Mouse (Mus musculus) limb, embryonic 10.5 days (tissue): ENCODE measurements around the gene Sema4c. TPM values are rescaled to one million over a fixed set of nuclear protein-coding genes. Genes with fewer than 3 reads are reported as not detected.

Source experiments
- DNase-seq: peaks from one replicate; pipeline ENCODE4 v3.0.0-alpha.2; 2017; ENCODE audit warnings: low spot score
- H3K27ac ChIP-seq: fragments of 300-500 bp; sonication (generic); 2 replicates; pipeline ENCODE4 v1.5.1; 2016; ENCODE audit warnings: mild to moderate bottlenecking
- H3K27me3 ChIP-seq: fragments of 300-500 bp; sonication (generic); 2 replicates; pipeline ENCODE4 v1.6.1; 2016; ENCODE audit warnings: low read depth, mild to moderate bottlenecking; ENCODE audit not compliant: poor library complexity, severe bottlenecking
- H3K36me3 ChIP-seq: fragments of 300-500 bp; sonication (generic); 2 replicates; pipeline ENCODE4 v1.6.1; 2016; ENCODE audit warnings: mild to moderate bottlenecking, moderate library complexity
- H3K4me1 ChIP-seq: fragments of 300-500 bp; sonication (generic); 2 replicates; pipeline ENCODE4 v1.6.1; 2016
- H3K4me3 ChIP-seq: fragments of 300-500 bp; sonication (generic); 2 replicates; pipeline ENCODE4 v1.5.1; 2016; ENCODE audit warnings: mild to moderate bottlenecking, moderate library complexity
- H3K9me3 ChIP-seq: fragments of 300-500 bp; sonication (generic); replicated peaks from 2 replicates; pipeline ENCODE4 v1.6.1; 2016; ENCODE audit warnings: mild to moderate bottlenecking
- WGBS: fragments of 180-500 bp; shearing (Covaris S2); methylation state at CpG from one replicate; pipeline ENCODE4 v1.1.7; 2016; 5-methylcytosine and 5-hydroxymethylcytosine counted together
- polyA plus RNA-seq: library from polyadenylated mRNA; unstranded; fragments of >200 nt; fragmentation: Nextera tagmentation; extraction: Ambion mirVana; gene quantifications from 2 replicates; pipeline ENCODE4 v1.2.1, GENCODE M21; 2016

The Sema4c gene
- polyA plus RNA-seq, 1 experiment from 2014 or later = 34.2 TPM

DNA sequence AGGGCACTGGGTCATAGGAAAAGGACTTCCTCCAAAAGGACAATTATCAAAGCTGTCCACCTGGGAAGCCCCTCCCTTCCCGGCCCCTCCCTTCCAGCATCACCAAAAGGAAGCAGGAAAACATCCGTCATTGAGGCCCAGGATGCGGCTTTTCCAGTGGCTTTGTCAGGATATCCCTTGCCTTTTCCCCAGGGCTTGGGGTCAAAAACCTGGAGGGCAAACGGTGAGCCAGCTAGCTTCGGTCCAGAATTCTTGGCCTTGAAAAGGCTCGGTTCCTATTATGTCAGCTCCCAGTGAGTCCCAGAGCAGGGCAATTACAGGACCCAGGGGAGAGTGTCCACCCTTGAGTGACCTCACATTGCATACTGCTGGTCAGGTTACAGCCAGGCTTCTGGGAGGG, 2.8 kb upstream of the Sema4c start:
- H3K36me3 ChIP-seq = peaks cover under 1% of the 10 kb centered on the region; the same call in 1 of the 2 replicates
- H3K9me3 ChIP-seq = no peaks in the 10 kb centered on the region
- H3K27me3 ChIP-seq = no peaks in the 10 kb centered on the region
- 32% methylated on average over 6 of the region's 6 CpGs for whole genome bisulfite sequencing
- no peak for DNase-seq
- H3K27ac ChIP-seq = peak overlapping the region; percentile 33; the same call in 1 of the 2 replicates
- H3K4me3 ChIP-seq = no peak overlapping the region
- H3K4me1 ChIP-seq = peaks cover 69% of the 10 kb centered on the region

DNA sequence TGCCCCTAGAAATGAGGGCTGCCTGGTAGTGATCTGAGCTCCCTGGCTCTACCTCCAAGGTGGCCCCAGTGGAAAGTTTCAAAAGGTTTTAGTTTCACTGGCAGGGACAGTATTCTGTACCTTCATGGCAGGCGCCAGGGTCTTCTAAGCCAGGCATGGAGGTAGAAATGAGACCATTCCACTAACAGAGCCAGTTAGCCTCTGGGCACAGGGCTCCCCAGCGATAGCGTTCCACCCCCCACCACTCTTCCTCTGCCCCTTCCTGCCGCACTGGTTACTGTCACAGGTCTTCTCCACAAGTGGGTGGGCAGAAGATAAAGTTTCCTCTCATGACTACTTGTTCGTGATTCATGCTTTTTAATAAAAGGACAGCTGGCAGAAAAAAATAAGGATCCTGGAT, 1.7 kb upstream of the Sema4c start:
- WGBS = 61% methylated on average over 5 of the region's 5 CpGs
- Histone ChIP-seq H3K4me1 (peaks cover 75% of the 10 kb centered on the region), H3K27ac (peak overlapping the region; percentile 99)

DNA sequence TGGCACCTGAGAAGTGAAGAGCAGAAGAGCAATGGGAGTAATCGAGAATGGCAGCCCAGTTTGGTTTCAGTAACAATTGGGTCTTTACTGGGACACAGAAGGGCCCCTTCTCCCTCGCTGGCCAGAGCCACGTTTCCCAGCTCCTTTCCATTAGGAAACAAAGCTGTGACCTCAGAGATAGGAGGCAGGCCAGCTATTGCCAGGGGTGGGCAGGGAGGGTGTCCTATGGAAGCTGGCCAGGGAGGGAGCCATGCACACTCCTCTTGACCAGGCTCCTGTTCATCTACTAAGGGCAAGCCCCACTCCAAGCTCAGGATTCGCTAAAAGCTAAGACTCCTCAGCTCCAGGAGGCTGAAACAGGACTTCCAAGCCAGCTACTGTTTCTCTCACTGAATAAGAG, 1.1 kb upstream of the Sema4c start:
- peaks cover 78% of the 10 kb centered on the region for H3K4me1 ChIP-seq
- H3K27ac ChIP-seq = peak overlapping the region; percentile 99
- peak overlapping the region; percentile 94 for H3K4me3 ChIP-seq
- H3K36me3 ChIP-seq = peaks cover 17% of the 10 kb centered on the region
- H3K9me3 ChIP-seq = no peaks in the 10 kb centered on the region
- WGBS = 4% methylated on average over 4 of the region's 4 CpGs
- H3K27me3 ChIP-seq = no peaks in the 10 kb centered on the region
- DNase-seq = no peak

More for the DNA sequence above, 1.7 kb upstream of the Sema4c start:
- peaks cover 11% of the 10 kb centered on the region for H3K36me3 ChIP-seq
- H3K4me3 ChIP-seq = no peak overlapping the region
- H3K27me3 ChIP-seq = no peaks in the 10 kb centered on the region
- no peaks in the 10 kb centered on the region for H3K9me3 ChIP-seq
- no peak for DNase-seq

DNA sequence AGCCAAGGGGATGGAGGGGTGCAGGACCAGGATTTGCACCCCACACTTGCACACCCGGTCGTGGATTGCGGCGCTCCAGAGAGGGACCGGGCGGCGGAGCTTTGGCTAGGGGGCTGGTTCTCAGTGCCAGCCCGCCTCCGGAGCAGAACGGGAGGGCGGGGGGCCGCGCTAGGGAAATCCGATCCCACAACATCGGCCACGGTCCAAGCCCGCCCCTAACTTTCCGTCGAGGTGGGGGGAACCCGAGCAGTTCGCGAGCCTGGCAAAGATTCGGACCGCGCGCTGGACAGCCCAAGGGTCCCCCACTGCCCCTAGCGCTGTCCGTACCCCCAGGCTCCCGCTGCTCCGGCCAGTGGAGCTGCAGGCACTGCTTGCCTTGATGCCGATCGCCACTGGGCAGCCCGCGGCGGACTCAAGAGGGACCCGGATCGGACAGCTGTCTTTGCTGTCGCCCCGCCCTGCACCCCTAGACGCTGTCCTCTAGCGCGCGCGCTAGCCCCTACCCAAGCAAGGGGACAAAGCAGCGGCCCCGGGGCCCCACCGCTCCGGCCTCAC, 615 bp downstream of the Sema4c start:
- no peaks in the 10 kb centered on the region for H3K9me3 ChIP-seq
- peak; percentile 89 for DNase-seq
- peak overlapping the region; percentile 99 for H3K27ac ChIP-seq
- peaks cover 72% of the 10 kb centered on the region for H3K4me1 ChIP-seq
- WGBS = under 1% methylated on average over 48 of the region's 48 CpGs
- peak overlapping the region; percentile 94 for H3K4me3 ChIP-seq
- no peaks in the 10 kb centered on the region for H3K27me3 ChIP-seq
- H3K36me3 ChIP-seq = peaks cover 34% of the 10 kb centered on the region

DNA sequence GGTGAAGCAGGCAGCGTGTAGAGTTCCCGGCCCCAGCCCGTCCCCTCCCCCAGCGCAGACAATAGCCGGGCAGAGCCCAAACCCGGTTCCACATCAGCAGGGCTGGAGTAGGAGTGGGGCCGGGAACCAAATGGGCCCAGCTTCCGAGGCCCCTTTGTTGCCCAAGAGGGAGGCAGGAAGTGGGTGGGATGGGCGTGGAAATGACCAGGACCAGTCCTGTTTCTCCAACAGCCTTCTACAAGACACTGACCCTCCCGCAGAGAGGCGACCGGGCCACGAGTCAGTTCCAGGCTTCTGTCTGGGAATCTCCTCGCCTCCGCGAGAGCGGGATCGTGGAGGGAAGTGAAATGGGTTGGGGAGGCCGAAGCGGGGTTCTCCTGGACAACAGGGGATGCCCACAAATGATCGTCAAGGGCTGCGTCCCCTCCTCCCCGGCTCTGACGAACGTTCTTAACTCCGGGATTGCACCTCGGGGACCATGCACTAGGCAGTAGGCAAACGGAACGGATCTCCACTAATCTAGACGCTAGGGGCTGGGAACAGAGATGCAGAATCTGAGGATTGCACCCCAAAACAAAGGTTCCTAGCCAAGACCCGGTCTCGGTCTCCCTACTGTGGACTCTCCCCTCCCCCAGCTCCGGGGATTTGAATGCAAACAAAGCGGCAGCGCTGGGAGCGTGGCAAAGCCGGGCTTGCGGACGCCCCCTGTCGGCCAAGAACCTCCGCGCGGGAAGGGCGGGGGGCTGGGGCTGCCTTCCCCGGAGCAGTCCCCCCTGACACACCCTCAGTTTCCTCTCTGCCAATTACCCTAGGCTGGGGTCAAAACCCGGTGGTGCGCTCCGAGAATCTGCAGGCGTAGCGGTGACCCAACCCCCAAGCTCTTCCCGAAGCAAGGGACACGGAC, 1.3 kb downstream of the Sema4c start:
- no peaks in the 10 kb centered on the region for H3K27me3 ChIP-seq
- WGBS = under 1% methylated on average over 52 of the region's 52 CpGs
- no peaks in the 10 kb centered on the region for H3K9me3 ChIP-seq
- peak overlapping the region; percentile 99 for H3K27ac ChIP-seq
- H3K36me3 ChIP-seq = peaks cover 42% of the 10 kb centered on the region
- H3K4me3 ChIP-seq = peak overlapping the region; percentile 94
- DNase-seq = peak; percentile 98
- peaks cover 66% of the 10 kb centered on the region for H3K4me1 ChIP-seq

DNA sequence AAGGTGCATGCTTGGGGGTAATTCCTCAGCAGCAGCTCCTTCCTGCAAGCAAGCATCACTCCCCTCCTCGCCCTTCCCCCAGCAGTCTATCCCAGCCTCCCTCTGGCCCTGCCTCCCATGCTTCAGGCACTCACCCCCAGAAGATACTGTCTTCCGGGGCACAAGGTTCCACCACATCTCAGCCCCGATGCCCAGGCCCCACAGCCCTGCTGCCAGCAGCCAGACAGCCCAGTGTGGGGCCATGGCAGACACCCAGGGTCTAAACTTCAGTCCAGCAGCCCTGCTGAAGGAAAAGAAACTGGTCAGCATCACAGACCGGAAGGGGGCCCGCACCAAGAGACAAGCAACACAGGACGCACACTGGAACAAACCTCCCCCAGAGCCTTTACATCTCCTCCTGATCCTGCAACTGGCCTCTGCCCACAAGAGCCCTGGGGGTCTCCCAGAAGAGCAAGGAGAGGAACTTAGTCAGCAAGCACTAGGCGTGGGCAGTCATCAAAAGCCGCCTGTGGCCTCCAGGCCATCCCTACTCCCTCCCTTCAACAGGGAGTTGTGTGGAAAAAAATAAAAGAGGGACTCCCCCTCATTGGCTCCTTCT, 2.3 kb downstream of the Sema4c start:
- H3K27ac ChIP-seq = peak overlapping the region; percentile 99
- no peaks in the 10 kb centered on the region for H3K27me3 ChIP-seq
- H3K4me3 ChIP-seq = peak overlapping the region; percentile 94
- H3K9me3 ChIP-seq = no peaks in the 10 kb centered on the region
- WGBS = 5% methylated on average over 8 of the region's 8 CpGs
- H3K36me3 ChIP-seq = peaks cover 51% of the 10 kb centered on the region
- H3K4me1 ChIP-seq = peaks cover 57% of the 10 kb centered on the region
- DNase-seq = peak; percentile 62

DNA sequence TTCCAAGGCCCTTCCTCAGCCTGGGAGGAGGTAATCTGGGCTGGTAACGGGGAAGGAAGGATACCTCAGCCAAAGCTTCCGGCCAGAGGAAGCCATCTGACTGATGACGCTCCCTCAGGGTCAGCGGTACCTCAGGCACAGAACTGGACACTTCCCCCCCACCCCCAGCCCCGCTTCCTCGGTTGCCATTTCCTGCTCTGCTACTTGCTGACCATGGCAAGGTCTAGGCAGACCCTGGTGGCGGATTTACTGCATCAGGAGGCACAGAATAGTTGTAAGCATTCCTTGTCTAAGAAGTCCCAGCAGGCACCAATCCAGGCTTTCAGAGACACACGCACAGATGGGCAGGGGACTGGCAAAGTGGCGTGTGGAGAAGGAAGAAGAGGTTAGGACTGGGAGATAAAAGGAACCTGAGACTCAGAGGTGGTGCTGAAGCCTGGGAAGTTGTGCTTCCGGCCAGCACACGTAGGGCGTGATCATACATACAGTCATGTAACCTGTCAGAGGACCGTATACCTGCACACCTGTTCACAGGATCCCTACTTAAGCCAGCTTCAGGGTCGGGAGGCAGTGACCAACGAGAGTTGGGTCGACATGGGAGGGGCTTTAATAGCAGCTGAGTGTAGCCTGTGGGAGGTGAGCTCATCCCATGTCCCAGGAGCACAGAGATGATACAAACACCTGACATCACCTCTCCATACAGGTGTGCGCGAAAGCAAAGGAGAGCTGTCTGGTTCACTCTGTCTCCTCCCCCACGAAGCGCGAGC, 3.3 kb downstream of the Sema4c start:
- H3K4me3 ChIP-seq = peak overlapping the region; percentile 94
- peaks cover 53% of the 10 kb centered on the region for H3K4me1 ChIP-seq
- H3K27ac ChIP-seq = peak overlapping the region; percentile 99
- 69% methylated on average over 21 of the region's 21 CpGs for WGBS
- H3K9me3 ChIP-seq = no peaks in the 10 kb centered on the region
- DNase-seq = no peak
- H3K27me3 ChIP-seq = no peaks in the 10 kb centered on the region
- H3K36me3 ChIP-seq = peaks cover 62% of the 10 kb centered on the region

DNA sequence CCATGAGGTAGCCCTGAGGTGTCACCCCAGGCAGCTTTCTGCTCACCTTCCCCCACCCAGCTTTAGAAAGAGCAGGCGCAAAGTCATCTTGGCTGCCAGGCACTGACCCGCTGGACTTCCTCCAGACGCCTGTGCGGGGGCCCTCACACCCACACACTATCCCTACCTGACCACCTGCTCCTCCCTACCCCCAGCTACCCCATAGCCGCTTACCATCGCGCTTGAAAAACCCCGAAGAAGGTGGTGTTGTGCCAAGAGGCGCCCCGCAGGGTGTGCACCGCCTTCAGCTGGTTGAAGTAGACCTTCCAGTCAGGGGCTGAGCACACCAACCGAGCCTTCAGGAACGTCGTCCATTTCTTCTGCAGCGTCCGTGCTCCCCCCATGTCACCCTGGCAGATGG, 5.6 kb downstream of the Sema4c start:
- Histone ChIP-seq H3K4me3 (no peak overlapping the region), H3K9me3 (no peaks in the 10 kb centered on the region), H3K27ac (no peak overlapping the region), H3K27me3 (no peaks in the 10 kb centered on the region), H3K4me1 (peaks cover 60% of the 10 kb centered on the region), H3K36me3 (peaks cover 81% of the 10 kb centered on the region)
- DNase-seq = no peak
- WGBS = 90% methylated on average over 16 of the region's 16 CpGs

DNA sequence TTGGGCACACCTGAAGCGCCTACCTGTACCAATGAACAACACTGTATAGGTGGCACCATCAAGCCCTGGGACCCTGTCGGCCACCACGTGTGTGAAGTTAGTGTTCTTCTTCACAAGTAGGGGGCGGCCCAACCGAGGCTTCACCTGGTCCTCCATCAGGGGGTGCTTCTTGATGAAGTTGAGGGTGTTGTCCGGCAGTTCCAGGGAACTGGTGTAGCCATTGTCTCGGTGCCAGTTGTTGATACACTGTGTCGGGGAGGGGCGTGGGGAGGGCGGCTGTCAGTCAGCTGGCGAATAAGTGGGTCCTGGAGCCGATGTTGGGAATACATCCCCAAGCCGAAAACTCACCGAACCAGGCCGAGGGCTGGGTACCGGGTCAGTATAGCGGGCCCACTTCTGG, 6.2 kb downstream of the Sema4c start:
- 92% methylated on average over 17 of the region's 17 CpGs for WGBS
- H3K27me3 ChIP-seq = no peaks in the 10 kb centered on the region
- H3K4me1 ChIP-seq = peaks cover 65% of the 10 kb centered on the region
- no peak for DNase-seq
- no peaks in the 10 kb centered on the region for H3K9me3 ChIP-seq
- no peak overlapping the region for H3K27ac ChIP-seq
- H3K4me3 ChIP-seq = no peak overlapping the region
- peaks cover 81% of the 10 kb centered on the region for H3K36me3 ChIP-seq

DNA sequence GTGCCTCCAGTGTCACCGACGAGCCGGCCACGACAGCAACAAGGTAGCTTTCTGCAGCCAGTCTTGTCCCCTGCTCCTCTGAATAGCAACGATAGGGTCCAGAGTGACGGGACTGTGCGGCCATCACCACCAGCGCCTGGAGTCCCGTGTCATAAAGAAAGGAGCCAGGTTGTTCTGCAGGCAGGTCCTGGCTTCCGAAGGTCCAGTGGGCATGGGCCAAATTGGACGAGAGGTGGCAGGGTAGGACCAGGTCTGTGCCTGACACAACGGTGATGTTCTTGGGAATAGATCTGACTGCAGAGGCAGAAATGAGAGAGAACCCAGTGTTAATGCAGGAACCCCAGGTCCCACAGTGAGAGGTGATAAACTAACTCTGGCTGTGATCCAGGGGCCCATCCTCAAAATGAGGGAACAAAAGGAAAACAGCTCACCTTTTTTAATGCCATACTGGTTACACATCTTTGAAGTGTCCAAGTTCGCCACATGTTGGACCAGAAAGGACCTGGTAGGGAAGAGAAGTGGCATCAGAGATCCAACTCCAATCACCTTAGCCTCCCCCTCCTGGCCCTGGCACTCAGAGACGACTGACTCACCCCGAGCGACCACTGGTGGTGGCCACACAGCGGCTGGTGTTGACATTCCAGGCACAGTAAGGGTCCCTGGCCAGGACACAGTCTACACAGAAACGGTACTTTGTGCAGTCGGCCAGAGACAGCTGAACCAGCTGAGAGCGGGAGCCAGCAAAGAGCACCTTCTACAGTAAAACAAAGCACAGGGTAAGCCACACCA, 7.9 kb downstream of the Sema4c start:
- DNase-seq = no peak
- no peaks in the 10 kb centered on the region for H3K9me3 ChIP-seq
- WGBS = 85% methylated on average over 20 of the region's 20 CpGs
- peaks cover 65% of the 10 kb centered on the region for H3K4me1 ChIP-seq
- no peak overlapping the region for H3K27ac ChIP-seq
- no peaks in the 10 kb centered on the region for H3K27me3 ChIP-seq
- H3K4me3 ChIP-seq = no peak overlapping the region
- peaks cover 74% of the 10 kb centered on the region for H3K36me3 ChIP-seq

DNA sequence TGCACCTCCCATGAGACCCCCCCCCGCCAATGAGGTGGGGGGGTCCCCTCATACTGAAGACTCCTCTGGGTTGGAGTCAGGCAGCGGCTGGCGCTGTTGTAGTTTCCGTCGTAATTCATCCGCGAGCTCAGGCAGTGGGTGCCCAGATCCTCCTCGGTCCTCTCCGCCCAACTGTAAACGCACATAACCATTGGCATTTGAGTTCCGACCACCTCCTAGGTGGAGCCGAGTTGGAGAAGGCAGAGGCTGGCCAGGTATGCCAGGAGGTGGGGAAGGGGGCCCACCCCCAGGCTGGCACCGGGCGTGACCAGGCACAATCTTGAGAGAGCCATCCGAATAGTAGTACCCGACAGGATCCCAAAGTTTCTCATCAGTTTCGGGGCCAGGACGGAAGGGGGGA, 8.7 kb downstream of the Sema4c start:
- Histone ChIP-seq H3K27me3 (no peaks in the 10 kb centered on the region), H3K9me3 (no peaks in the 10 kb centered on the region), H3K4me3 (peak overlapping the region; percentile 14; the same call in 1 of the 2 replicates), H3K4me1 (peaks cover 57% of the 10 kb centered on the region), H3K36me3 (peaks cover 66% of the 10 kb centered on the region), H3K27ac (no peak overlapping the region)
- no peak for DNase-seq
- WGBS = 88% methylated on average over 18 of the region's 18 CpGs

DNA sequence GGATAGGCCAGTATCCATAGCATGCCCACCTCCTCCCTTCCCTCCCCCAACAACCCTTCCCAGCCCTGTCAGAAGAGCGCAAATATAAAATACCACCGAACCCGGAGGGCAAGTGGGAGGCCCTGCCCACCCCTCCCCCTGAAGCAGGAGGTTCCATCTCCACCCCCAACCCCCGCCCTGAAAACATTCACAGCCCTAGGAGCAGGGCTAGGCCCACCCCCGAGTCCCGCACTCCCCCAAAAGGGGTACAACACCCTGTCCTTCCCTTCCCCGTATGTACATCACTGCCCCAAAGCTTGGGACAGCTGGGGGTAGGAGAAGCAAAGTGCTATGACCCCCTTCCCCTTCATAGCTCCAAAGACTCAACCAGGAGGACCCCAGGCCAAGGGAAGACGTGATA, 9.4 kb downstream of the Sema4c start:
- Histone ChIP-seq H3K27me3 (no peaks in the 10 kb centered on the region), H3K9me3 (no peaks in the 10 kb centered on the region), H3K36me3 (peaks cover 59% of the 10 kb centered on the region), H3K4me1 (peaks cover 55% of the 10 kb centered on the region), H3K27ac (no peak overlapping the region), H3K4me3 (peak overlapping the region; percentile 14; the same call in 1 of the 2 replicates)
- 54% methylated on average over 8 of the region's 8 CpGs for WGBS
- no peak for DNase-seq
